Mouse (Mus musculus): ENCODE results near the gene Bace2. TPM values are rescaled to one million over a fixed set of nuclear protein-coding genes. Genes with fewer than 3 reads are reported as not detected.

Gene Bace2
- polyA plus RNA-seq, 1 experiment from 2014 or later: 12.2 TPM

DNA sequence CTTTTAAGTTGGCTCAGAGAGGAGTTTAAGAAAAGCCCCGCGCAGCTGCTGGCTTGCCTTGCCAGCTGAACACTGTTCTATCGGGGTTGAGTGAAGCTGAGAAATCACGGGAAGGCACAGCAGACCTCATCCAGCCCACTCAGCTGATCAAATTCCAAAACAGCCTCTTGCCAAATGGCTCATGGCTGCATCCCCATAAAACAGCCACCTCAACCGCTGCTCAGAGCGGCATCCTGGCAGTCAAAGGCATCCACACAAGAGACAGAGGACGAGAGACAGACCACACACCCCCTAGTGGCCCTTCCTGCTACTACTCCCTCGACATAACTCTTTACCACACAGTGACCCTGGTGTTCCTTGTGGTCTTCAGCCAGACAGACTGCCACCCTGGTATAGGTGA, 30.6 kb upstream of the Bace2 start:
- peak; percentile 47 for DNase-seq
- H3K27me3 ChIP-seq (ENCODE audit: insufficient read depth, low read length): no peaks in the 10 kb centered on the region
- no peak overlapping the region for H3K9ac ChIP-seq
- no peaks in the 10 kb centered on the region for H3K4me1 ChIP-seq (ENCODE audit: insufficient read depth)
- WGBS: 25% methylated on average over 8 of the region's 8 CpGs
- H3K36me3 ChIP-seq (ENCODE audit: insufficient read depth): no peaks in the 10 kb centered on the region
- peak; percentile 70 for TF ChIP-seq CTCF (IDR thresholded peaks at IDR 0.05; ENCODE audit: low read depth)
- no peak overlapping the region for H3K4me2 ChIP-seq
- H3K9me3 ChIP-seq (ENCODE audit: low read depth, low read length): no peaks in the 10 kb centered on the region
- no peak for ATAC-seq (ENCODE audit: insufficient read depth)
- no peak overlapping the region for H3K4me3 ChIP-seq (ENCODE audit: low read depth, low read length)
- no peak overlapping the region for H3K27ac ChIP-seq (ENCODE audit: low read depth)

DNA sequence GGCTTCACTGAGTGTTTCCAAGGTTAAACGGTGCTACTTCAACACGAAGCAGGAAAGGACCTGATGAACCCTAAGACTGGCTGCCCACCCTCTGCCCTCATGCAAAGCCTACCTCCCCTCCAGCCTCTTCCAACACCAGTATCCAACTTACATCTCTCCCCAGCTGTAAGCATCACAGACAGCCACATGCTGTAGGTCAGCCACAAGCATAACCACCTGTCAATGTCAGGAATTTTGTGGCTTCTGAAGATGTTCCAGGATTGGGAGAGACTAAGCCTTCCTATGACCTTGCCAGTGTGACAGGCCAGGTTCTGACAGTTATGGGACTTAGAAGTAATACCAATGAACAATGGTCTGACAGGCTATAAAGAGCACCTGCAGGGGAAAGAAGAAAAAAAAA, 27.9 kb upstream of the Bace2 start:
- Histone ChIP-seq H3K9ac (no peak overlapping the region), H3K4me3 (ENCODE audit: low read depth, low read length) (no peak overlapping the region), H3K27me3 (ENCODE audit: insufficient read depth, low read length) (no peaks in the 10 kb centered on the region), H3K4me1 (ENCODE audit: insufficient read depth) (no peaks in the 10 kb centered on the region), H3K9me3 (ENCODE audit: low read depth, low read length) (no peaks in the 10 kb centered on the region), H3K36me3 (ENCODE audit: insufficient read depth) (no peaks in the 10 kb centered on the region), H3K27ac (ENCODE audit: low read depth) (no peak overlapping the region), H3K4me2 (no peak overlapping the region)
- ATAC-seq (ENCODE audit: insufficient read depth) (no peak), DNase-seq (no peak)
- WGBS: 63% methylated on average over 2 of the region's 2 CpGs
- TF ChIP-seq CTCF (IDR thresholded peaks at IDR 0.05; ENCODE audit: low read depth): no peak

DNA sequence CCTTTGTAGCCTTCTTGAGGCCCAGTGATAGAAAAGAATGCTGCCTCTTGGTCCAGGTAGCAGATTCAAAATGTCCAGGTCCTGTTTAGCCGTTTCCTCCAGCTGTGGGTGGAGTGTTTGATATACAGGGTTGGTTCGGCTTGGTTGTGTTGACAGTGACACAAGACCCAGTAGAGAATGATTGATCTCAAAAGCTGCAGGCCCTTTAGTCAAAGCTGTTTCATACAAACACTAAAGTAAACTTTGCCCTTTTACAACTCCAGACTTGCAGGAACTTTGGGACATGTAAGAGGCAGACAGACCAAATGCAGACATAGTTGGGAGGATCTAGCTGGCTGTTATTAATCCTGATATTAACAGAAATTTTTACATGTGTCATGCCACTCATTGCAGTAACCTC, 3.5 kb upstream of the Bace2 start:
- DNase-seq: no peak
- Histone ChIP-seq H3K4me3 (ENCODE audit: low read depth, low read length) (no peak overlapping the region), H3K9ac (no peak overlapping the region), H3K27me3 (ENCODE audit: insufficient read depth, low read length) (no peaks in the 10 kb centered on the region), H3K4me2 (no peak overlapping the region), H3K4me1 (ENCODE audit: insufficient read depth) (no peaks in the 10 kb centered on the region), H3K9me3 (ENCODE audit: low read depth, low read length) (no peaks in the 10 kb centered on the region), H3K27ac (ENCODE audit: low read depth) (no peak overlapping the region), H3K36me3 (ENCODE audit: insufficient read depth) (no peaks in the 10 kb centered on the region)
- 42% methylated on average over 2 of the region's 2 CpGs for WGBS
- TF ChIP-seq CTCF (IDR thresholded peaks at IDR 0.05; ENCODE audit: low read depth): no peak
- ATAC-seq (ENCODE audit: insufficient read depth): no peak

DNA sequence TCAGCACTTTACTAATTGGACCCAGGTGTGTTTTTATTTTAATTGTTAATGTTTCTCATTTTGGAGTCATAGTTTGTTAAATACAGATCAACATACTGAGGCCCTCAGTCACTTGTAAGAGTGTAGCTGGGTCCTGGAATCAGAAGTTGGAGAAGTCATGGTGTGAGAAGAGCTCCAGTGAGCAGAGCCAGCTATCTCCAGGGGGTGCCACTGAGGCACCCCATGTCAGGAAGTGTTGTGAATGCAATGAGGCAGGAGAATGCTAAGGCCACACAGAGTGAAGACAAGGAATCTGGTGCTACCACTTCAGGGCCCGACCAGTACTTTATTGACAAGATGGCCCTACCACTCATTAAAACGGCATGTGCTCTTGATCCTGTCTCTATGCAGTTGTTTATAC, 1.9 kb upstream of the Bace2 start:
- no peak overlapping the region for H3K4me2 ChIP-seq
- DNase-seq (no peak), ATAC-seq (ENCODE audit: insufficient read depth) (no peak)
- no peaks in the 10 kb centered on the region for H3K4me1 ChIP-seq (ENCODE audit: insufficient read depth)
- no peak overlapping the region for H3K4me3 ChIP-seq (ENCODE audit: low read depth, low read length)
- H3K27me3 ChIP-seq (ENCODE audit: insufficient read depth, low read length): peaks cover 7% of the 10 kb centered on the region; the same call in 1 of the 2 replicates
- no peak for TF ChIP-seq CTCF (IDR thresholded peaks at IDR 0.05; ENCODE audit: low read depth)
- no peaks in the 10 kb centered on the region for H3K9me3 ChIP-seq (ENCODE audit: low read depth, low read length)
- H3K27ac ChIP-seq (ENCODE audit: low read depth): no peak overlapping the region
- no peak overlapping the region for H3K9ac ChIP-seq
- no peaks in the 10 kb centered on the region for H3K36me3 ChIP-seq (ENCODE audit: insufficient read depth)
- 44% methylated on average over 2 of the region's 2 CpGs for WGBS

DNA sequence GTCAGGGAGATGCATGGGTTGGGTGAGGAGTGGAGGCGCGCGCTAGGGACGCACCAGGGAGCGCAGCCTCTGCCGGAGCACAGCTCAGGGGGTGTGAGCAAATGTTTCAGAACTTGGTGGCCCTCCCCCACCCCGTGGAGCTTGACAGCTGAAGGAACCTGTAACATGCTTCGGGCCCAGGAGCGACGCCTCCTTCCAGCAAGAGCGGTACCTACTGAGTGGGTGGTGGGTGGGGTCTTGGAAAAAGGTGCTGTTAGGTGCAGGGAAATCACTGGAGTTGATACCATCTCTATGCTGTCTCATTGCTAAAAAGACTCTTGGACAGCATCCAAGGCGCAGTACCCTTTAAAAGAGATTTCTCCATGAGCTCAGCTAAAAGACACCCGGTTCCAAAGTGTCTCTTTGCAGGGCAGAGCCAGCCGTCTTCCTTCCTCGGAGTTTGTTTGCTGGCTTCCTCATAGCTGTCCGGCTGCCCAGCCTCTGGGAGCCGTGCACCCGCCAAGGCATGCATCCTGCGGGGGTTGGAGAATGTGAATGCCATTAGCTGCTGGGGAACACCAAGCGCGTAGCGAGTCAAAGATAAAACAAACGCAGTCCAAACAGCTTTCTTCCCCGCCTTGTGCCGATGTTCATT, 763 bp downstream of the Bace2 start:
- Histone ChIP-seq H3K27ac (ENCODE audit: low read depth) (no peak overlapping the region), H3K27me3 (ENCODE audit: insufficient read depth, low read length) (peaks cover 7% of the 10 kb centered on the region; the same call in 1 of the 2 replicates), H3K4me3 (ENCODE audit: low read depth, low read length) (peak overlapping the region; percentile 58), H3K4me1 (ENCODE audit: insufficient read depth) (no peaks in the 10 kb centered on the region), H3K9ac (peak overlapping the region; percentile 49), H3K36me3 (ENCODE audit: insufficient read depth) (no peaks in the 10 kb centered on the region), H3K9me3 (ENCODE audit: low read depth, low read length) (no peaks in the 10 kb centered on the region), H3K4me2 (peak overlapping the region; percentile 100)
- no peak for TF ChIP-seq CTCF (IDR thresholded peaks at IDR 0.05; ENCODE audit: low read depth)
- under 1% methylated on average over 25 of the region's 25 CpGs for WGBS
- peak; percentile 75 for ATAC-seq (ENCODE audit: insufficient read depth)
- peak; percentile 74 for DNase-seq

DNA sequence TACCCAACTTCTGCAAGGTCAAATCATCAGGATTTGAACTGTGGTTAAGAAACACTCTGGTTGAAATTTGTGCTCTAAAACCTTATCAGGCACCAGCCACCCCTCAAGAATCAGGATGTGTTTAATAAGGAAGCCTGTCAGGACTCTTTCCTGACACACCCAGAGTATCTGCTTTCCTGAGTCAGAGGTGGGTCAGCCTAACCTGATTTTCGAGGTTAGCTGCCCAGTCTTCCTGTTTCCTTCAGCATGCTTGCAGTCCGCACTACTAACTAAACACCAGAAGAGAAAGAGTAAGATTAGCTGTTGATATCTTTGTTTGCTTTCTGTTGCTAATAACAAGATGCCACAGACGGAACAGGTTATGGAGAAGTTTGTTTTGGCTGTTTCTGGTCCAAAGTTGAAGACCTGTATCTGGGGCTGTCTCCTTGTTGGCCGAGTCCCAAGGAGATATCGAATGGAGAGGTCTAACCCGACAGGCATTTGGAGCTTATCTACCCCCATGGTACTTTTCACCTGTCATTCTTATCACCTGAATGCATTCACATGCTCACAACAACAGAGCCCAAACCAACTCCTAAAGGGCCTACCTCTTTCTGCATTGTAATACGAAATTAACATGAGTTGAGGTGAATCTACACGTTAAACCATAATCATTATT, 5.8 kb downstream of the Bace2 start:
- no peak for DNase-seq
- Histone ChIP-seq H3K4me1 (ENCODE audit: insufficient read depth) (no peaks in the 10 kb centered on the region), H3K4me3 (ENCODE audit: low read depth, low read length) (no peak overlapping the region), H3K27ac (ENCODE audit: low read depth) (no peak overlapping the region), H3K9ac (no peak overlapping the region), H3K4me2 (no peak overlapping the region), H3K9me3 (ENCODE audit: low read depth, low read length) (no peaks in the 10 kb centered on the region), H3K36me3 (ENCODE audit: insufficient read depth) (no peaks in the 10 kb centered on the region), H3K27me3 (ENCODE audit: insufficient read depth, low read length) (peaks cover 7% of the 10 kb centered on the region; the same call in 1 of the 2 replicates)
- 62% methylated on average over 8 of the region's 8 CpGs for WGBS
- no peak for ATAC-seq (ENCODE audit: insufficient read depth)
- TF ChIP-seq CTCF (IDR thresholded peaks at IDR 0.05; ENCODE audit: low read depth): no peak

DNA sequence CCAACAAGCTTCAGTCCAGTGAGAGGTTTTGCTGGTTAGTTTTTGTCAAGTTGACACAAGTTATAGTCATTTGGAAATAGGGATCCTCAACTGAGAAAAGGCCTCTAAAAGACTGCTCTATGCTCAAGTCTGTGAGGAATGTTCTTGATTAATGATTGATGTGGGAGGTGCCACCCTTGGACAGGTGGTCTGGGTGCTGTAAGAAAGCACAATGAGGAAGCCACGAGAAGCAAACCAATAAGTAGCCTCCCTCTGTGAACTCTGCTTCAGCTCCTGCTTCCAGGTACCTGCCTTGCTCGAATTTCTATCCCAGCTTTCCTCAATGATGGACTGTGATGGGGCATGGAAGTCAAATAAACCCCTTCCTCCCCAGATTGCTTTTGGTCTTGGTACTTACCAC, 9.6 kb downstream of the Bace2 start:
- Histone ChIP-seq H3K27ac (ENCODE audit: low read depth) (no peak overlapping the region), H3K9me3 (ENCODE audit: low read depth, low read length) (no peaks in the 10 kb centered on the region), H3K4me2 (no peak overlapping the region), H3K4me1 (ENCODE audit: insufficient read depth) (no peaks in the 10 kb centered on the region), H3K36me3 (ENCODE audit: insufficient read depth) (no peaks in the 10 kb centered on the region), H3K27me3 (ENCODE audit: insufficient read depth, low read length) (no peaks in the 10 kb centered on the region), H3K9ac (no peak overlapping the region), H3K4me3 (ENCODE audit: low read depth, low read length) (no peak overlapping the region)
- DNase-seq (no peak), ATAC-seq (ENCODE audit: insufficient read depth) (no peak)
- TF ChIP-seq CTCF (IDR thresholded peaks at IDR 0.05; ENCODE audit: low read depth): no peak
- WGBS: 30% methylated on average over 2 of the region's 2 CpGs

Measured in lung, embryonic 14.5 days (tissue).